Mouse (Mus musculus) E14TG2a.4 (cell line): ENCODE data around the gene Nrgn.

ENCODE experiments used
- CTCF ChIP-seq: conservative IDR thresholded peaks from 2 replicates; pipeline ENCODE4 v1.5.1; 2014; ENCODE audit warnings: low read length
- NANOG ChIP-seq: IDR thresholded peaks from 2 replicates; pipeline ENCODE4 v1.6.1; 2014; ENCODE audit warnings: borderline replicate concordance, low read length, mixed read lengths

DNA sequence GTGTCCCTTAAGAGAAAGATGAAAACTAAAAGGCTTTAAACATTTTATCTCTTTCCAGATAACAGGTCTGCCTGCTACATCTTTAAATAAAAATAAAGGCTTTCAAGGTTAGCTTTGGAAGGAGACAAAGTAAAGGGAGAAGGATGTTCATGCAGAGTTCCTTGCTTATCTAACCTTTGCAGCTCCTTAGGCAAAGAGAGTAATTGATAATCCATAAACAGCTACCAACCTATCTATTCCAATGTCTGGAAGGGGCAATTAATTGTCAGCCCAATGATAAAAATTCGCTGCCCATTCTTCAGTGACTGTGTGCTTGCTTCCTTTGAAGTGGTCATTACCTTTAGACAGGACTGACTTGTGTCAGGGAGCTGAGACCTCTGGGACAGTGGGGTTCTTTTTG is 11.1 kb upstream of the Nrgn start:
- TF ChIP-seq CTCF: no peak
- TF ChIP-seq NANOG: no peak
